Mouse (Mus musculus) olfactory bulb, adult 2 months (tissue): ENCODE data around the gene Mroh8.

Source experiments
- CTCF ChIP-seq: fragments of 200-500 bp; IDR thresholded peaks from 2 replicates; pipeline ENCODE4 v1.5.1; 2012; ENCODE audit warnings: low read depth, mild to moderate bottlenecking, low read length, moderate library complexity; ENCODE audit not compliant: insufficient read depth
- POLR2A ChIP-seq: fragments of 200-500 bp; IDR thresholded peaks from 2 replicates; pipeline ENCODE4 v1.6.1; 2012; ENCODE audit warnings: mild to moderate bottlenecking, low read depth, low read length, moderate library complexity; ENCODE audit not compliant: insufficient read depth

DNA sequence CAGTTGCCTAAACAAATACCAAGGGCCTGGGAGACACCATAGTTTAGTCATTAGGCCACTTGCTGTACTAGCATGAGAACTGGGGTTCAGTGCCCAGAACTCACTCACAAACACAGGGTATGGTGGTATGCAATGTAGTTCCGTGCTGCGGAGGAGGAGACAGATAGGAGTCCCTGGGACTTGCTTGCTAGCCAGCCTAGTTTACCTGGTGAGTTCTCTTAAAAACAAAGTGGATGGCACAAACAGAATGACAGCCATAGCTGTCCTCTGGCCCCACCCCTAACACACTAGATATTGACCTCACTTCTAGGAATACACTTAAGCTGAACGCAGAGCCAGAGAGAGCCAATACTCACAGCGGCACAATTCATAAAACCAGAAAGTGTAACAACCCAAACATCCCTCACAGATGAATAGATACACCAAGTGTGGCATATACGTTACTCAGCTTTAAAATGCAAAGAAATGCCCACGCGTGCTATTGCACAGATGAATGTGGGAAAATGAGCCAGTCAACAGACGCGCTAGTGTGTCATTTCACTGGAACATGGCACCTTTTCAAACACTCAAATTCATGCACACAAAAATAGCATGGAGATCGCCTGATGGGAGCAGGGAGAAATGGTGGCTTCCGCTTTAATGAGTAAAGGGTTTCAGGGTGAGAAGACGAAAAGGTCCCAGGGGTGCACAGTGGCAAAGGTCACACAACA lies 112.8 kb downstream of the Mroh8 start:
- TF ChIP-seq CTCF (no peak), POLR2A (no peak)
